Mouse (Mus musculus) stomach, embryonic 16.5 days (tissue): Measurements from ENCODE around the gene Gnas. TPM values are rescaled to one million over a fixed set of nuclear protein-coding genes. Genes with fewer than 3 reads are reported as not detected.
A peak's percentile ranks its signal among the peaks of the same experiment; 100 is the strongest.

Source experiments
- ATAC-seq: fragments of 200-750 bp; cut with Nextera tagmentation; 2 replicates; pipeline ENCODE4 v1.8.0; 2017; ENCODE audit warnings: moderate number of reproducible peaks, moderate TSS enrichment; ENCODE audit not compliant: insufficient read depth, low FRiP score
- H3K27ac ChIP-seq: fragments of 300-500 bp; sonication (generic); 2 replicates; pipeline ENCODE4 v1.5.1; 2014; ENCODE audit warnings: low read length
- H3K27me3 ChIP-seq: fragments of 300-500 bp; sonication (generic); 2 replicates; pipeline ENCODE4 v1.6.1; 2014; ENCODE audit warnings: low read length, control low read depth, mixed read lengths; ENCODE audit not compliant: control insufficient read depth, insufficient read depth
- H3K36me3 ChIP-seq: fragments of 300-500 bp; sonication (generic); 2 replicates; pipeline ENCODE4 v1.6.1; 2014; ENCODE audit warnings: low read length; ENCODE audit not compliant: control insufficient read depth, insufficient read depth
- H3K4me1 ChIP-seq: fragments of 300-500 bp; sonication (generic); 2 replicates; pipeline ENCODE4 v1.6.1; 2014; ENCODE audit warnings: low read length, control low read depth, mixed read lengths; ENCODE audit not compliant: control insufficient read depth, insufficient read depth
- H3K4me2 ChIP-seq: fragments of 300-500 bp; sonication (generic); 2 replicates; pipeline ENCODE4 v1.6.1; 2014; ENCODE audit warnings: low read depth, low read length, mixed read lengths
- H3K4me3 ChIP-seq: fragments of 300-500 bp; sonication (generic); replicated peaks from 2 replicates; pipeline ENCODE4 v1.5.1; 2014; ENCODE audit warnings: mild to moderate bottlenecking, low read length
- H3K9ac ChIP-seq: fragments of 300-500 bp; sonication (generic); 2 replicates; pipeline ENCODE4 v1.6.1; 2014; ENCODE audit warnings: low read length
- H3K9me3 ChIP-seq: fragments of 300-500 bp; sonication (generic); replicated peaks from 2 replicates; pipeline ENCODE4 v1.6.1; 2016; ENCODE audit warnings: low read length, control low read depth; ENCODE audit not compliant: control insufficient read depth
- WGBS: fragments of 180-500 bp; shearing (Covaris S2); extraction: QIAGEN DNeasy Blood & Tissue Kit; methylation state at CpG from one replicate; pipeline ENCODE4 v1.1.7; 2014; 5-methylcytosine and 5-hydroxymethylcytosine counted together
- polyA plus RNA-seq: library from polyadenylated mRNA; unstranded; fragments of >200 nt; fragmentation: Nextera tagmentation; extraction: Ambion mirVana; gene quantifications from 2 replicates; pipeline ENCODE4 v1.2.1, GENCODE M21; 2015

Gene Gnas
- polyA plus RNA-seq, 1 experiment from 2014 or later: 721 TPM

- 36% methylated on average over 56 of the region's 58 CpGs for WGBS
- H3K4me3 ChIP-seq: peak overlapping the region; percentile 84
Measured at GRCm38 (mm10) chr2:174328926-174329662, 45.0 kb downstream of the Gnas start.

GRCm38 (mm10) chr2:174329663-174330615, 45.8 kb downstream of the Gnas start:
- peak overlapping the region; percentile 98 for H3K27ac ChIP-seq
- peak; percentile 90 for ATAC-seq
- no peaks in the 10 kb centered on the region for H3K27me3 ChIP-seq
- no peaks in the 10 kb centered on the region for H3K9me3 ChIP-seq
- peak overlapping the region; percentile 84 for H3K4me3 ChIP-seq
- peak overlapping the region; percentile 69 for H3K4me2 ChIP-seq
- H3K4me1 ChIP-seq: peaks cover 26% of the 10 kb centered on the region
- peak overlapping the region; percentile 100 for H3K9ac ChIP-seq
- 3% methylated on average over 89 of the region's 131 CpGs for whole genome bisulfite sequencing
- no peaks in the 10 kb centered on the region for H3K36me3 ChIP-seq

More at GRCm38 (mm10) chr2:174328926-174329662, 45.0 kb downstream of the Gnas start:
- Histone ChIP-seq H3K27me3 (no peaks in the 10 kb centered on the region), H3K9ac (peak overlapping the region; percentile 100), H3K4me1 (peaks cover 18% of the 10 kb centered on the region), H3K36me3 (no peaks in the 10 kb centered on the region), H3K27ac (peak overlapping the region; percentile 98), H3K4me2 (peak overlapping the region; percentile 69), H3K9me3 (no peaks in the 10 kb centered on the region)
- ATAC-seq: peak; percentile 0; the same call in 1 of the 2 replicates

- ATAC-seq: peak; percentile 22; the same call in 1 of the 2 replicates
- no peaks in the 10 kb centered on the region for H3K36me3 ChIP-seq
- H3K9me3 ChIP-seq: no peaks in the 10 kb centered on the region
- peak overlapping the region; percentile 84 for H3K4me3 ChIP-seq
- WGBS: 1% methylated on average over 47 of the region's 48 CpGs
- peak overlapping the region; percentile 69 for H3K4me2 ChIP-seq
- peak overlapping the region; percentile 98 for H3K27ac ChIP-seq
- no peaks in the 10 kb centered on the region for H3K27me3 ChIP-seq
- H3K9ac ChIP-seq: peak overlapping the region; percentile 100
- peaks cover 31% of the 10 kb centered on the region for H3K4me1 ChIP-seq
Measured at GRCm38 (mm10) chr2:174330616-174331191, 46.6 kb downstream of the Gnas start.

- peak overlapping the region; percentile 69 for H3K4me2 ChIP-seq
- peaks cover 35% of the 10 kb centered on the region for H3K4me1 ChIP-seq
- peak overlapping the region; percentile 84 for H3K4me3 ChIP-seq
- no peaks in the 10 kb centered on the region for H3K36me3 ChIP-seq
- 13% methylated on average over 12 of the region's 12 CpGs for WGBS
- peak overlapping the region; percentile 98 for H3K27ac ChIP-seq
- peak overlapping the region; percentile 100 for H3K9ac ChIP-seq
- no peaks in the 10 kb centered on the region for H3K9me3 ChIP-seq
- ATAC-seq: no peak
- no peaks in the 10 kb centered on the region for H3K27me3 ChIP-seq
Measured at GRCm38 (mm10) chr2:174331282-174332030, 47.3 kb downstream of the Gnas start.

- Histone ChIP-seq H3K36me3 (no peaks in the 10 kb centered on the region), H3K4me1 (peaks cover 50% of the 10 kb centered on the region), H3K9ac (peak overlapping the region; percentile 17; the same call in 1 of the 2 replicates), H3K4me3 (peak overlapping the region; percentile 26; the same call in 1 of the 2 replicates), H3K27ac (peak overlapping the region; percentile 43), H3K4me2 (peak overlapping the region; percentile 69), H3K9me3 (no peaks in the 10 kb centered on the region), H3K27me3 (no peaks in the 10 kb centered on the region)
- WGBS: 23% methylated on average over 7 of the region's 7 CpGs
- no peak for ATAC-seq
Measured at GRCm38 (mm10) chr2:174333239-174333890, 49.2 kb downstream of the Gnas start.

DNA sequence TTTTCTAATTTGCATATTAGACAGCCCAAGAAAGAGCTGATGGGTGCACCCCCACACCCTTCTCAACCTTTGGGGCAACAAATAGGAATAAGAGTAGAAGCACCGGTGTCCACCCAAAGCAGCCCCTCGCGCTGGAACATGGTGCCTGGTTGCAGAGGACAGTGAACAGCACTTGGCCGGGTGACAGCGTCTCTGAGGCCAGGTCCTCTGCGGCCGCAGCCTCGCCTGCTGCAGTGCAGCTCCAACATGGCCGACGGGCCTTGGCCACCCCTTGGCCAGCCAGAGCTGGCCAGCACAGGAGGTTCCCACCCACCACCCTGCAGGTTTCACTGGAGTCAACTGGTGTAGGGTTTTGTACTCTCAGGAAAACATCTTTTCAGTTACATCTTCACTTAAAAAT, 50.3 kb downstream of the Gnas start:
- ATAC-seq: no peak
- 0 out of 2 replicates have a peak overlapping the region, but pooled peaks have one; percentile 19 for H3K27ac ChIP-seq
- peak overlapping the region; percentile 34; the same call in 1 of the 2 replicates for H3K9ac ChIP-seq

GRCm38 (mm10) chr2:174337275-174337674, 53.2 kb downstream of the Gnas start:
- H3K4me1 ChIP-seq: peaks cover 77% of the 10 kb centered on the region
- no peak overlapping the region for H3K27ac ChIP-seq
- no peaks in the 10 kb centered on the region for H3K27me3 ChIP-seq
- no peaks in the 10 kb centered on the region for H3K9me3 ChIP-seq
- no peak overlapping the region; the same call in 1 of the 2 replicates for H3K4me2 ChIP-seq
- H3K9ac ChIP-seq: no peak overlapping the region
- 82% methylated on average over 13 of the region's 13 CpGs for WGBS
- H3K36me3 ChIP-seq: no peaks in the 10 kb centered on the region
- no peak overlapping the region for H3K4me3 ChIP-seq
- ATAC-seq: no peak

More for the DNA sequence above, 50.3 kb downstream of the Gnas start:
- WGBS: 69% methylated on average over 10 of the region's 10 CpGs
- peak overlapping the region; percentile 69 for H3K4me2 ChIP-seq
- H3K36me3 ChIP-seq: no peaks in the 10 kb centered on the region
- no peaks in the 10 kb centered on the region for H3K9me3 ChIP-seq
- H3K4me1 ChIP-seq: peaks cover 59% of the 10 kb centered on the region
- no peaks in the 10 kb centered on the region for H3K27me3 ChIP-seq
- H3K4me3 ChIP-seq: 0 out of 2 replicates have a peak overlapping the region, but pooled peaks have one; percentile 9

DNA sequence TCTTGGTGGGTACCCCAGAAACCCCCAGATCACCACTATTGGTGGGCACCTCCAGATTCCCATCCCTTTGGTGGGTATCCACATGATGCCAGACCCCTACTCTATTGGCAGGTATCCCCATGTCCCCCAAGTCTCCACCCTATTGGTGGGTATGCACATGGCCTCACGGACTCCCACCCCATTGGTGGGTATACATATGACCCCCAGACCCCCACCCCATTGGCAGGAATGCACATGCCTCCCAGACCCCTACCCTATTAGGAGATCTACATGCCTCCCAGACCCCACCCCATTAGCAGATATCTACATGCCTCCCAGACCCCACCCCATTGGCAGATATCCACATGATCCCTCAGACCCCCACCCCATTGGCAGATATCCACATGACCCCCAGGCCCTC, 55.6 kb downstream of the Gnas start:
- Histone ChIP-seq H3K36me3 (peaks cover 1% of the 10 kb centered on the region), H3K4me3 (no peak overlapping the region), H3K4me2 (no peak overlapping the region), H3K9ac (no peak overlapping the region), H3K27ac (no peak overlapping the region), H3K4me1 (peaks cover 72% of the 10 kb centered on the region), H3K27me3 (no peaks in the 10 kb centered on the region), H3K9me3 (no peaks in the 10 kb centered on the region)
- no peak for ATAC-seq
- 94% methylated on average over 1 of the region's 1 CpGs for WGBS
